29 mouse cellular contexts compared by ENCODE assay signal in the genomic region with DNA sequence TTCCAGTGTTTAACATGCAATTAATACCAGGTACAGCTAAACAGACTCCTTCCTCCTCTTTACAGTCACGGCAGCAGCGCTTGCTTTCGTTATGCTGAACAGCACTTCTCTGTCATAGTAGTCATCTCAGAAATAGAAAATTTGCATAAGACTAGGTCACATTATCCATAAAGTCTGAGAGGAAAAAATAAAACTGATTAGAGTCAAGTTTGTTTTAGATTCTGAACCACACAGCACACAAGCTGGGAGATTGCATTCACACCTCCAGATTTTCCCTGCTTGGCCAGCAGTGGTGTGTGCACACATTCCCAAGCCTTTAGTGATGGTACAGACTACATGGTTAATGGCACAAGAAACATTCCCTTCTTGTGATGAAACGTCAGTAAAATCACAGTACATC. TPM values are rescaled to one million over a fixed set of nuclear protein-coding genes. Genes with fewer than 3 reads are reported as not detected.
DNase-seq lines count a peak whose midpoint lies in the region; ATAC-seq and TF ChIP-seq lines count a peak whose summit lies in the region.
"Had no signal": no experiment of that assay in that cellular context is flagged by ENCODE, and none has a peak within 500 bp of the region (broad histone marks: within the 10 kb centered on the region; RNA-seq: fewer than 3 reads in every experiment).

No protein-coding gene starts in this region.

- peak overlapping the region; percentile 31; the same call in 1 of the 2 replicates for H3K4me2 ChIP-seq in lung, embryonic 14.5 days
- H3K4me2 ChIP-seq: embryonic facial prominence, embryonic 13.5 days; heart, embryonic 15.5 days; intestine, embryonic 15.5 days; limb, embryonic 13.5 days; liver, embryonic 11.5 days; midbrain, embryonic 15.5 days; neural tube, embryonic 15.5 days had no signal

- TF ChIP-seq CTCF in lung, embryonic 14.5 days (IDR thresholded peaks at IDR 0.05; ENCODE audit: low read depth) = no peak

- peak overlapping the region; percentile 4; the same call in 1 of the 2 replicates for H3K27ac ChIP-seq in lung, embryonic 14.5 days (ENCODE audit: low read depth)
- H3K27ac ChIP-seq: embryonic facial prominence, embryonic 13.5 days; forebrain, embryonic 10.5 days; heart, embryonic 10.5 days; heart, embryonic 15.5 days; intestine, embryonic 15.5 days; limb, embryonic 13.5 days; midbrain, embryonic 10.5 days; midbrain, embryonic 15.5 days; neural tube, embryonic 15.5 days had no signal

- H3K4me3 ChIP-seq in lung, embryonic 14.5 days (ENCODE audit: low read depth, low read length) = no peak overlapping the region
- H3K4me3 ChIP-seq: embryonic facial prominence, embryonic 13.5 days; forebrain, embryonic 10.5 days; heart, embryonic 10.5 days; heart, embryonic 15.5 days; intestine, embryonic 15.5 days; limb, embryonic 13.5 days; midbrain, embryonic 10.5 days; midbrain, embryonic 15.5 days; neural tube, embryonic 15.5 days had no signal

- peak; percentile 90; the same call in 1 of the 2 replicates for ATAC-seq in lung, embryonic 14.5 days (ENCODE audit: insufficient read depth)
- ATAC-seq: forebrain, embryonic 16.5 days; hindbrain, embryonic 16.5 days; intestine, embryonic 15.5 days; midbrain, embryonic 15.5 days; Patski had no signal

- peaks cover 11% of the 10 kb centered on the region for H3K36me3 ChIP-seq in lung, embryonic 14.5 days (ENCODE audit: insufficient read depth)

- DNase-seq in lung, embryonic 14.5 days = peak; percentile 78
- DNase-seq in lung, adult 18-20 months = no peak
- peak; percentile 44 for DNase-seq in brain, adult 2 months (ENCODE audit: low read depth, low spot score)
- DNase-seq in lung, postnatal 10 days = peak; percentile 29
- no peak for DNase-seq in cerebellum, postnatal 25 days
- DNase-seq in cerebellum, adult 18-20 months = no peak
- DNase-seq in layer of hippocampus, postnatal 14 days (ENCODE audit: low spot score in 2 of 2) = no peak
- DNase-seq: adrenal gland, postnatal 10 days; cerebellum, adult 8-10 months; gastrocnemius, postnatal 14 days; heart, adult 11 months; kidney, adult 2 months; kidney, postnatal 36 days; retina, postnatal 1 day; right cerebral cortex, postnatal 14 days; thymus, postnatal 25 days had no signal

- WGBS in lung, embryonic 14.5 days = 55% methylated on average over 4 of the region's 4 CpGs

- no peaks in the 10 kb centered on the region for H3K9me3 ChIP-seq in lung, embryonic 14.5 days (ENCODE audit: low read depth, low read length)
- H3K9me3 ChIP-seq: embryonic facial prominence, embryonic 13.5 days; forebrain, embryonic 10.5 days; heart, embryonic 10.5 days; heart, embryonic 15.5 days; intestine, embryonic 15.5 days; limb, embryonic 13.5 days; midbrain, embryonic 10.5 days; midbrain, embryonic 15.5 days; neural tube, embryonic 15.5 days had no signal

- H3K27me3 ChIP-seq in lung, embryonic 14.5 days (ENCODE audit: insufficient read depth, low read length) = no peaks in the 10 kb centered on the region
- H3K27me3 ChIP-seq: embryonic facial prominence, embryonic 13.5 days; heart, embryonic 15.5 days; intestine, embryonic 15.5 days; limb, embryonic 13.5 days; midbrain, embryonic 15.5 days; neural tube, embryonic 15.5 days; Patski had no signal

- H3K4me1 ChIP-seq in lung, embryonic 14.5 days (ENCODE audit: insufficient read depth) = no peaks in the 10 kb centered on the region
- H3K4me1 ChIP-seq: embryonic facial prominence, embryonic 13.5 days; forebrain, embryonic 10.5 days; heart, embryonic 10.5 days; heart, embryonic 15.5 days; intestine, embryonic 15.5 days; limb, embryonic 13.5 days; midbrain, embryonic 10.5 days; midbrain, embryonic 15.5 days; neural tube, embryonic 15.5 days had no signal

- no peak overlapping the region for H3K9ac ChIP-seq in lung, embryonic 14.5 days
- H3K9ac ChIP-seq: embryonic facial prominence, embryonic 13.5 days; heart, embryonic 15.5 days; intestine, embryonic 15.5 days; limb, embryonic 13.5 days; midbrain, embryonic 15.5 days; neural tube, embryonic 15.5 days had no signal

RNA-seq across cellular contexts. Expression of gene Hpf1, which starts 21.9 kb away (rescaled TPM):
- 106 and 115 TPM in 2 replicates for polyA plus RNA-seq in lung, embryonic 14.5 days (2014; fragmentation: Nextera tagmentation; extraction: Ambion mirVana)
- 10 to 100 TPM; 41.8 to 44.0 TPM for total RNA-seq in layer of hippocampus, postnatal 14 days (2021)

Comparison
In these comparisons a context has a peak if more than half of its experiments do, and no peak if none do; other contexts are left out.
1. DNase-seq: peak in lung, embryonic 14.5 days (single experiment), brain, adult 2 months (single experiment) and lung, postnatal 10 days (single experiment); none in lung, adult 18-20 months (0 of 2), cerebellum, postnatal 25 days (0 of 2), cerebellum, adult 18-20 months (0 of 2) and layer of hippocampus, postnatal 14 days (0 of 2).